Mouse (Mus musculus): ENCODE measurements at regions not wholly inside any gene's neighbourhood (a gene's known extent, or its start where the extent isn't known, plus 50 kb on each side); places are given as distances from the start of the nearest gene placed in this dataset.

DNA sequence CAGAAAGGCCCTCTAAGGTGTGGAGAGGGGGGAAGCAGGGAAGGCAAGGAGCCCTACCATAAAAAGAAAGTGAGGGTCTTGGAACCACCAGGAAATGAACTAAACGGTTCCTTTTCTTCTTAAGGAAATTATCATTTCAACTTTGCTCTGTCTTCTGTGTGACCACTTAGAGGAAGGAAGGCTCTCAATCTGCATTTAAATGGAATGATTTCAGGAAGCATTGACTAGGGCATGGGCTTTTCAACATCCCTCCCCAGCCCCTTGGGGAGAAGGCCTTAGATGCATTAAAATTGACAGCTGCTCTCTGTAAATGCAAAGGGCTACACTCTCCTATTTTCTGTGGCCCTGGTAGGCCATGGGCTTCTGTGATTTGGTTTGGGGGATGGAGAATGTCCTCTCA is 103.5 kb upstream of the Kirrel3 start:
- TF ChIP-seq CTCF (IDR thresholded peaks at IDR 0.05; ENCODE audit: low read depth): no peak
- TF ChIP-seq EP300 (IDR thresholded peaks at IDR 0.05; ENCODE audit: low read depth): no peak

Data from heart, postnatal 0 days (tissue).